Mouse (Mus musculus) spleen, adult 10 weeks (tissue): ENCODE data around the gene Olfr597. TPM values are rescaled to one million over a fixed set of nuclear protein-coding genes. Genes with fewer than 3 reads are reported as not detected.

Experiments
- polyA plus RNA-seq: library from polyadenylated mRNA; stranded (reverse); fragments of 350-450 nt; fragmentation: Illumina TruSeq; extraction: RNeasy Lipid Tissue Mini Kit (QIAGEN cat#74804); gene quantifications from one replicate; pipeline ENCODE4 v1.2.3, GENCODE M21; 2015; ENCODE audit warnings: low replicate concordance; ENCODE audit not compliant: insufficient read depth

Olfr597 gene
- not detected for polyA plus RNA-seq

GRCm38 (mm10) chr7:103316015-103316414 is at the start of gene Olfr597:
Olfr597 (plus strand) TSS chr7:103316315.

DNA sequence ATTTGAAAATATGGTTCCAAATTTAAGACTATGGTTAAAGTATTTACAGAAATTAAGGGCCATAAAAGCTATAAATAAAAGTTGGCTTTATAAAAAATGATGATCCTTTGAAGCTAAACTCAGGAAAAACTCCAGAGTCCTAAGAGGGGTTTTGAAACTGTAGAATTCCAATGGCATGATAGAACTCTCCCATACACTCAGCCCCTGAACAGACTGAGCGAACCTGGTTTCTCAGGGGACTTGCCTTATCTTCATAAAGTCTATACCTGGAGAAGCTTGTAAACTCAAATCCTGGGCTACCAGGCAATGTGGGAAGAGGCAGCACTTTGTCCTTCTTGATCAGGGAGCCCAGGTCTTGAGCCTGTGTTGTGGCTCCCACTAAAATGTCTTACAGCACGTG is 10.8 kb upstream of the Olfr597 start, which contains the start of gene Olfr596:
Olfr596 (plus strand) TSS at position 301 of the 400 bp plus-strand sequence.

DNA sequence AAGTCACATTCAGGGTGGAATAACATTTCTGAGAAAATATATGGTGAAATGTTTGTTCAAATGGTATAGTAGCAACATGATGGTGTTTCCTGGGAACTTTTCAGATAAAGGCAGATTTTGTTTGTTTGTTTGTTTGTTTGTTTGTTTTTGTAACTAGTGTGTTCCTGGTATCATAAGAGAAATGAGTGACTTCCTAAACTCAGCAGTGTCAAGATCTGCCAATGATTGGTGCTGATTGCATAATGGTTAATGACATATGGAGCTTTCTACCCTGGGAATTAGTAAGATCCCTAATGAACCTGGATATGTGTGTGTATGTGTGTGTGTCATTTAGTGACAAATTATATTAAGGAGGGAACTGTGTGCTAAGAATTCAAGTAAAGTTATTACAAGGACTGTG is 7.2 kb downstream of the Olfr597 start, which contains the start of gene Olfr598:
Olfr598 (plus strand) TSS at position 301 of the 400 bp plus-strand sequence.

GRCm38 (mm10) chr7:103335617-103336016 is 19.5 kb downstream of the Olfr597 start, which contains the start of gene Olfr599:
Olfr599 (plus strand) TSS chr7:103335917.

GRCm38 (mm10) chr7:103349569-103349968 is 33.5 kb downstream of the Olfr597 start, which contains the start of gene Olfr600:
Olfr600 (minus strand) TSS chr7:103349669.

GRCm38 (mm10) chr7:103362555-103362954 is 46.4 kb downstream of the Olfr597 start, which contains the start of gene Olfr601:
Olfr601 (minus strand) TSS chr7:103362655.

Other genes with a start within 250 kb of the Olfr597 start
- not detected for gene Olfr584, start 234.4 kb upstream of the Olfr597 start, polyA plus RNA-seq
- gene Olfr585, start 218.6 kb upstream of the Olfr597 start, polyA plus RNA-seq = not detected
- not detected for gene Olfr586, start 190.7 kb upstream of the Olfr597 start, polyA plus RNA-seq
- gene Olfr588-ps1, start 175.4 kb upstream of the Olfr597 start, polyA plus RNA-seq = not detected
- not detected for gene Olfr589, start 160.0 kb upstream of the Olfr597 start, polyA plus RNA-seq
- gene Olfr591, start 138.0 kb upstream of the Olfr597 start, polyA plus RNA-seq = not detected
- gene Olfr592, start 131.5 kb upstream of the Olfr597 start, polyA plus RNA-seq = not detected
- gene Olfr593, start 104.5 kb upstream of the Olfr597 start, polyA plus RNA-seq = not detected
- gene Olfr594, start 99.3 kb upstream of the Olfr597 start, polyA plus RNA-seq = not detected
- gene Usp17ld, start 63.8 kb upstream of the Olfr597 start, polyA plus RNA-seq = not detected
- not detected for gene Olfr596, start 10.7 kb upstream of the Olfr597 start, polyA plus RNA-seq
- gene Olfr598, start 7.3 kb downstream of the Olfr597 start, polyA plus RNA-seq = not detected
- gene Olfr599, start 19.6 kb downstream of the Olfr597 start, polyA plus RNA-seq = not detected
- gene Olfr600, start 33.4 kb downstream of the Olfr597 start, polyA plus RNA-seq = not detected
- not detected for gene Olfr601, start 46.3 kb downstream of the Olfr597 start, polyA plus RNA-seq
- gene Olfr603, start 69.9 kb downstream of the Olfr597 start, polyA plus RNA-seq = not detected
- gene Usp17lc, start 98.8 kb downstream of the Olfr597 start, polyA plus RNA-seq = not detected
- not detected for gene Olfr605, start 129.1 kb downstream of the Olfr597 start, polyA plus RNA-seq
- not detected for gene Olfr606, start 132.7 kb downstream of the Olfr597 start, polyA plus RNA-seq
- gene Olfr607, start 147.8 kb downstream of the Olfr597 start, polyA plus RNA-seq = not detected
- gene Olfr608, start 153.6 kb downstream of the Olfr597 start, polyA plus RNA-seq = not detected
- not detected for gene Olfr609, start 181.7 kb downstream of the Olfr597 start, polyA plus RNA-seq
- gene Olfr610, start 195.8 kb downstream of the Olfr597 start, polyA plus RNA-seq = not detected
- gene Olfr611, start 204.5 kb downstream of the Olfr597 start, polyA plus RNA-seq = not detected
- not detected for gene Olfr612, start 226.4 kb downstream of the Olfr597 start, polyA plus RNA-seq
- gene Olfr613, start 231.8 kb downstream of the Olfr597 start, polyA plus RNA-seq = not detected
- gene Olfr615, start 239.8 kb downstream of the Olfr597 start, polyA plus RNA-seq = not detected